Mouse (Mus musculus) cerebellum, postnatal 4 days (tissue): ENCODE results near the gene Ret.
A peak's percentile ranks its signal among the peaks of the same experiment; 100 is the strongest.

ENCODE experiments used
- DNase-seq, 2 experiments: peaks; one replicate each; pipeline ENCODE4 v3.0.0; 2022; ENCODE audit warnings: low spot score in 2 of 2, mixed read lengths in 1 of 2

Ret gene

DNA sequence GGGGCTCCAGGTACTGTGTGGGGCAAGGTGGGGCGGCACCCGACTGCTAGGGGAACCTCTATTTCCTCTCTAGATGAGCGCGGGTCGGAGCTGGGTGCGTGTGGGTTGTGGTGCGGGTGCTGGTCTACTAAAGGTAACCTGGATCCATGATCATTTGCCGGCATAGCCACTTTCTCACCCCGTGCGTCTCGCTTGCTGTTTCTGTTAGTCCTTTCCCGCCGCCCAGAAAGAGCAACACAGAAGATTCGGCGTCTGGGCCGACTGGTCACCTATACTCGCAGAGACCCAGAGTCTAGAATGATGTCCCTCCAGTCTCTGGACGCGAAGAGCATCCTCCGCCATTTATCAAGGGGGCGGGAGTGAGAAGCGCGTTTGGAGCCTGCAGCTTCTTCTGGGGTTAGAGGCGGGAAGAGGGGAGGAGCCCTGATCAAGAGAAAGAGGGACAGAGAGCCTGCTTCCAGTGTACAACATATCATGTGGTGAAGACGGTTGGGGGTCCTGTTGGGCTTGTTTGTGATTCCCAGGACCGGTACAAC is at the start of gene Ret:
Ret (minus strand) TSS at position 279 of the 536 bp plus-strand sequence.
- peak in 1 of 2 experiments; percentile 17 for DNase-seq

- DNase-seq, result no peak
These were observed 49.6 kb upstream of the Ret start for GRCm38 (mm10) chr6:118247161-118247560.

- DNase-seq, result no peak
These were observed 46.6 kb upstream of the Ret start for GRCm38 (mm10) chr6:118244106-118244505.

DNA sequence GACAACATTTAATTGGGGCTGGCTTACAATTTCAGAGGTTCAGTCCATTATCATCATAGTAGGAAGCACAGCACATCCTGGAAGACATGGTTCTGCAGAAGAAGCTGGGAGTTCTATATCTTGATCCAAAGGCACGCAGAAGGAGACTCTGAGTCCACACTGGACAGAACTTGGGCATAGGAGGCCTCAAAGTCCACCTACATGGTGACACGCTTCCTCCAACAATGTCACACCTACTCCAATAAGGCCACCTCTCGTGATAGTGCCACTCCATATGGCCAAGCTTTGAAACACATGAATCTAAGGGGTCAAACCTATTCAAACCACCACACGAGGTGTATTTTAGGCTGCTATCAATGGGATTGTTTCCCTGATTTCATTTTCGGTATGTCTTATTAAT is 45.4 kb upstream of the Ret start:
- no peak for DNase-seq

GRCm38 (mm10) chr6:118226072-118226471 is 28.6 kb upstream of the Ret start:
- no peak for DNase-seq

- DNase-seq, result no peak
These were observed 25.0 kb upstream of the Ret start for GRCm38 (mm10) chr6:118222471-118222870.

GRCm38 (mm10) chr6:118215676-118216075 is 18.2 kb upstream of the Ret start:
- DNase-seq, result no peak

DNA sequence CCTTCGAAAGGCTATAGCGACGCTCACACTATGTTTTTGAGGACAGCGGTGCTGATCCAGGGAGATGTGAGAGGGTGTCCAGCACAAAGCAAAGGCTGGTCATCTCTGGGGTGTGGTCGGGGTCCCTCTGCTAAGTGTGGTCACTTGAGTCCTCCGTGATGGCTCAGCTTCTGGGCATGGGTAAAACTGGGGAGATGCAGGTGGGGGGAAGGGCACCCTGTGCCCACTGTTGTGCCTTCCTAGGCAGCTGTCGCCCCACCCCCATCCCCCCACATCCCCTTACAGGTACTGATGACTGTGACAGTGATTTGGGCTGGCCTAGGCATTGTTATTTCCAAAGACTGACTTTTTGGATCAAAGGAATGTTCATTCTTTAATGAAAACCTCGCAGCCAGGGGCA is 10.8 kb upstream of the Ret start:
- DNase-seq, result peak in 1 of 2 experiments; percentile 6

- no peak for DNase-seq
These were observed 8.9 kb upstream of the Ret start for GRCm38 (mm10) chr6:118206386-118206785.

DNA sequence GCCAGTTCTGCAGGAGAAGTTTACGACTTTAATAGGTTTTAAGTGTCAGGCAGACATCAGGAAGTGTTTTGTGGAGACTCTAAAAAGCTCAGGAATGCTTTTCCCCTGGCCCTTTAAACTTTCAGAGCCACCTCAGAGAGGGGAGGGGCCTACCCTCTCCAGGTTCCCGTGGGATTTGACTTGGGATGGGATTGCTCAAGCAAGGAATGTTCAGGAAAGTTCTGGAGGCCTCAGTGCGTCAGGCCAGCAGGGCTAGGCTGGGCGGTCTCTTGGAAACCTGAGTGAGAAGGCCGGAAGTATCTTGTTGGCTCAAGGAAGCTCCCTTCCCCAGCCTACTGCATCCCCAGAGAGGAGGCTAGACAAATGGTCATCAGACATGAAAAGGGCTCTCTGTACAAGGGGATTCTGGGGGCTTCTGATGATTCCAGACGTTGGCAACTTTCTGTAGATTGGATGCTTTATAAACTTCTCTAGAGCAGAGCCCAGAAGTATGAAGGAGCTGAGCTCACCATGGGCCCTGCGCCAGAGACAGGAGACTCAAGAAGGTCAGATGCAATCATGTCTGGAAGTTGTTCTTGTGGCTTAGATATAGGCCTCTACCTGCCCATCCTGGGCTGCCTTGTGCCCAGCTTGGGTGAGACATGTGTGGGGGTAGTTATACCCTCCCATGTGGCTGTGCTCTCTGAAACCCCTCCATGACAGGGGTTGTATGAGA is 7.8 kb upstream of the Ret start:
- DNase-seq, result no peak

GRCm38 (mm10) chr6:118204112-118204511 is 6.6 kb upstream of the Ret start:
- DNase-seq, result no peak

GRCm38 (mm10) chr6:118196751-118197439 is 623 bp downstream of the Ret start:
- DNase-seq, result peak in 1 of 2 experiments; percentile 36

GRCm38 (mm10) chr6:118195108-118195507 is 2.4 kb downstream of the Ret start:
- peak; percentile 46 to 72 for DNase-seq

DNA sequence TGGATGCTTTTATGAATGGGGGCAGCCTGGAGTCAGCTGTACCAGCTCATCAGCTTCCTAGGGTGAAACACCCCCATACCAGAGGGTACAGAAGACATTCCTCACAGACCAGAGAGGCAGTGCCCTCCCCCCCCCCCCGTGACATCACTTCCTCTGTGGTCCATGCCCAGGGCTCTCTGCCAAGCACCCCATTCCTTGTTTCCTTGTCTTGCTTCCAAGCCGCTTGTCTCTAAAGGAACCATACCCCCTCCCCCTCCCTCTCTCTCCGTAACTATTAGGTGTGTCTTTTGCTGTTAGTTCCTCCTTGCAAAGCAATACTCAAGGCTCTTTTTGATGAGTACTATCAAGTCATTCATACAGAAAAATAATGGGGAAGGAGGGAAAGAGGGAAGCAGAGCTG is 4.6 kb downstream of the Ret start:
- no peak for DNase-seq

- DNase-seq, result no peak
These were observed 5.3 kb downstream of the Ret start for GRCm38 (mm10) chr6:118192199-118192598.

GRCm38 (mm10) chr6:118189764-118190163 is 7.8 kb downstream of the Ret start:
- DNase-seq, result no peak

DNA sequence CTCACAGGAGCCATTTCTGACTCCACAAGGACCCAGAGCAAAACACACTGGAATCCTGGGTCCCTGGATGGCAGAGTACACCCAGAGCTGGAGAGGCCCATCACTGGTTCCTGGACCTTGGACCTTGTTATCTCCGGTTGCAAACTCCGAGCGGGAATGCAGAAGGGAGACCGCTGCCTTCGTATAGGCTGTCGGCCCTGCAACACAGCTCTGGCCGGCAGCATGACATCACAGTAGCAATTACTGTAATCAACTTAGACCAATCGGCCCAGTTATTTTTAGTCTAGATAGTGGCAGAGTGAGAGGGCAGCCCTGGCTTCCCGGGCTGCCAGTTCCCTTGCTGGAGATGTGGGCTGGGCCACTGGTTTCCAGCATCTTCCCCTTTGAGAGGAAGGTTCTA is 8.9 kb downstream of the Ret start:
- no peak for DNase-seq

GRCm38 (mm10) chr6:118187285-118187641 is 10.3 kb downstream of the Ret start:
- no peak for DNase-seq

GRCm38 (mm10) chr6:118186620-118187284 is 10.8 kb downstream of the Ret start:
- no peak for DNase-seq

- no peak for DNase-seq
These were observed 13.4 kb downstream of the Ret start for GRCm38 (mm10) chr6:118184126-118184525.

GRCm38 (mm10) chr6:118180085-118180423 is 17.5 kb downstream of the Ret start:
- DNase-seq, result no peak

DNA sequence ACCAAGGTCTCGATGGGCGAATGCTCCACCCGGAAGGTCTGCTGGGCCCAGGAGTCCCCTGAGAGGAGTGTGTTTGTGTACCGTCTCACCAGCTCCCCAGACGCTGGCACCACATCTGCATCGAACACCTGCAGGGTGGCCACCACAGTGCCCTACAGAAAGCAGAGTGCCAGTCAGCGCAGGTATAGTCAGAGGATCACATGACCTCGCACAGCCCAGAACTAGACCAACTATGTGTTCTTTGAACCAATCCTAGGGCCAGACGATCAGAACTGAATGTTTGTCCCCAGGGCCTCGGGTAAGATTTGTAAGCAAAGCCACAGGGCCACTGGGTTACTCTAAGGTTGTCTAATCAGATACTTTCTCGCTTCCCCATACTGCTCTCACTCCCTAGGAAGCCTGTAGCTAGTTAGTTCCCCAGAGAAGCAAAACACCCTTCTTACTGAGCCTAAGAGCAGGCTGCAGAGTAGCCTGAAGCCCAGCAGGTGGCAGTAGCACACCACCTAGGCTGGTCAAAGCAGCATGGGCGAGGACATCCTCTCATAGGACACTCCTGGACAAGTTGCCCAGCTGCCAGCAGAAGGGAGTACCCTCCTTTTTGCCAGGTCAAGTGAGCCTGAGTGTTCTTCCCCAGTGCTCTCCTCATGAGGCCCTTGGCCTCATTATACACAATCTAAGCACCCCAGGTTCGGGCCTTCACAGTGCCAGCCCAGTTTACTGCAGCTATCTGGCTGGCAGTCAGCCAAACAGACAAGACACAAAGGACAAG is 18.0 kb downstream of the Ret start:
- DNase-seq, result peak; percentile 60 to 69
